Mouse (Mus musculus): ENCODE data around the gene 6430531B16Rik. TPM values are rescaled to one million over a fixed set of nuclear protein-coding genes. Genes with fewer than 3 reads are reported as not detected.

6430531B16Rik gene
- polyA plus RNA-seq, 1 experiment from 2014 or later: 0.64 TPM

- H3K27me3 ChIP-seq: peaks cover 28% of the 10 kb centered on the region
- H3K4me1 ChIP-seq: peaks cover 3% of the 10 kb centered on the region; the same call in 1 of the 2 replicates
- no peaks in the 10 kb centered on the region for H3K9me3 ChIP-seq
- no peak for ATAC-seq (ENCODE audit: low FRiP score)
- no peak overlapping the region for H3K9ac ChIP-seq
- no peaks in the 10 kb centered on the region for H3K36me3 ChIP-seq (replicated peaks)
- no peak overlapping the region for H3K4me2 ChIP-seq
- no peak overlapping the region for H3K4me3 ChIP-seq (replicated peaks)
- no peak overlapping the region for H3K27ac ChIP-seq
- 42% methylated on average over 5 of the region's 5 CpGs for WGBS
These were observed 10.1 kb downstream of the 6430531B16Rik start for GRCm38 (mm10) chr7:139968428-139968827.

GRCm38 (mm10) chr7:139967175-139967574 lies 11.4 kb downstream of the 6430531B16Rik start:
- no peaks in the 10 kb centered on the region for H3K9me3 ChIP-seq
- ATAC-seq (ENCODE audit: low FRiP score): no peak
- WGBS: 7% methylated on average over 4 of the region's 4 CpGs
- H3K27me3 ChIP-seq: peaks cover 28% of the 10 kb centered on the region
- peaks cover 3% of the 10 kb centered on the region; the same call in 1 of the 2 replicates for H3K4me1 ChIP-seq
- H3K9ac ChIP-seq: no peak overlapping the region
- H3K4me3 ChIP-seq (replicated peaks): no peak overlapping the region
- no peak overlapping the region for H3K27ac ChIP-seq
- no peaks in the 10 kb centered on the region for H3K36me3 ChIP-seq (replicated peaks)
- no peak overlapping the region for H3K4me2 ChIP-seq

- no peak for ATAC-seq (ENCODE audit: low FRiP score)
- Histone ChIP-seq H3K27ac (no peak overlapping the region), H3K36me3 (replicated peaks) (no peaks in the 10 kb centered on the region), H3K4me1 (no peaks in the 10 kb centered on the region), H3K9ac (no peak overlapping the region), H3K4me2 (no peak overlapping the region), H3K27me3 (peaks cover 15% of the 10 kb centered on the region), H3K4me3 (replicated peaks) (no peak overlapping the region), H3K9me3 (no peaks in the 10 kb centered on the region)
- WGBS: 55% methylated on average over 4 of the region's 4 CpGs
These were observed 14.7 kb downstream of the 6430531B16Rik start for GRCm38 (mm10) chr7:139963814-139964213.

- H3K9ac ChIP-seq: no peak overlapping the region
- H3K9me3 ChIP-seq: no peaks in the 10 kb centered on the region
- H3K36me3 ChIP-seq (replicated peaks): no peaks in the 10 kb centered on the region
- H3K4me3 ChIP-seq (replicated peaks): no peak overlapping the region
- WGBS: 86% methylated on average over 10 of the region's 10 CpGs
- H3K4me1 ChIP-seq: no peaks in the 10 kb centered on the region
- H3K27ac ChIP-seq: no peak overlapping the region
- peaks cover 13% of the 10 kb centered on the region for H3K27me3 ChIP-seq
- ATAC-seq (ENCODE audit: low FRiP score): no peak
- no peak overlapping the region for H3K4me2 ChIP-seq
These were observed 17.4 kb downstream of the 6430531B16Rik start for GRCm38 (mm10) chr7:139961141-139961540.

- H3K36me3 ChIP-seq (replicated peaks): no peaks in the 10 kb centered on the region
- no peaks in the 10 kb centered on the region for H3K4me1 ChIP-seq
- no peak for ATAC-seq (ENCODE audit: low FRiP score)
- H3K27ac ChIP-seq: no peak overlapping the region
- no peak overlapping the region for H3K4me3 ChIP-seq (replicated peaks)
- H3K9me3 ChIP-seq: no peaks in the 10 kb centered on the region
- H3K9ac ChIP-seq: no peak overlapping the region
- WGBS: 33% methylated on average over 11 of the region's 11 CpGs
- no peak overlapping the region for H3K4me2 ChIP-seq
- H3K27me3 ChIP-seq: peaks cover 26% of the 10 kb centered on the region
These were observed 20.6 kb downstream of the 6430531B16Rik start for GRCm38 (mm10) chr7:139957958-139958357.

- Histone ChIP-seq H3K36me3 (replicated peaks) (no peaks in the 10 kb centered on the region), H3K27ac (no peak overlapping the region), H3K9me3 (no peaks in the 10 kb centered on the region), H3K4me2 (no peak overlapping the region), H3K4me1 (no peaks in the 10 kb centered on the region), H3K9ac (no peak overlapping the region), H3K4me3 (replicated peaks) (no peak overlapping the region), H3K27me3 (peaks cover 27% of the 10 kb centered on the region)
- ATAC-seq (ENCODE audit: low FRiP score): no peak
- 66% methylated on average over 11 of the region's 11 CpGs for WGBS
These were observed 21.1 kb downstream of the 6430531B16Rik start for GRCm38 (mm10) chr7:139957437-139957836.

- H3K27ac ChIP-seq: no peak overlapping the region
- H3K36me3 ChIP-seq (replicated peaks): no peaks in the 10 kb centered on the region
- no peak for ATAC-seq (ENCODE audit: low FRiP score)
- H3K4me3 ChIP-seq (replicated peaks): no peak overlapping the region
- 94% methylated on average over 3 of the region's 3 CpGs for WGBS
- no peak overlapping the region for H3K9ac ChIP-seq
- no peaks in the 10 kb centered on the region for H3K9me3 ChIP-seq
- H3K27me3 ChIP-seq: peaks cover 34% of the 10 kb centered on the region
- H3K4me1 ChIP-seq: no peaks in the 10 kb centered on the region
- H3K4me2 ChIP-seq: no peak overlapping the region
These were observed 21.9 kb downstream of the 6430531B16Rik start for GRCm38 (mm10) chr7:139956658-139957057.

- H3K4me1 ChIP-seq: peaks cover 7% of the 10 kb centered on the region
- no peaks in the 10 kb centered on the region for H3K36me3 ChIP-seq (replicated peaks)
- no peak overlapping the region for H3K27ac ChIP-seq
- H3K27me3 ChIP-seq: peaks cover 44% of the 10 kb centered on the region
- H3K4me2 ChIP-seq: no peak overlapping the region
- no peak for ATAC-seq (ENCODE audit: low FRiP score)
- WGBS: 82% methylated on average over 4 of the region's 4 CpGs
- no peak overlapping the region for H3K4me3 ChIP-seq (replicated peaks)
- H3K9ac ChIP-seq: no peak overlapping the region
- no peaks in the 10 kb centered on the region for H3K9me3 ChIP-seq
These were observed 23.1 kb downstream of the 6430531B16Rik start for GRCm38 (mm10) chr7:139955505-139955904.

- Histone ChIP-seq H3K27me3 (peaks cover 64% of the 10 kb centered on the region), H3K27ac (no peak overlapping the region), H3K4me3 (replicated peaks) (no peak overlapping the region), H3K4me1 (peaks cover 18% of the 10 kb centered on the region), H3K4me2 (no peak overlapping the region), H3K36me3 (replicated peaks) (no peaks in the 10 kb centered on the region), H3K9me3 (no peaks in the 10 kb centered on the region), H3K9ac (no peak overlapping the region)
- ATAC-seq (ENCODE audit: low FRiP score): no peak
- 52% methylated on average over 6 of the region's 6 CpGs for WGBS
These were observed 26.4 kb downstream of the 6430531B16Rik start for GRCm38 (mm10) chr7:139951991-139952633.

GRCm38 (mm10) chr7:139951079-139951478 lies 27.5 kb downstream of the 6430531B16Rik start:
- H3K9ac ChIP-seq: peak overlapping the region; percentile 40; the same call in 1 of the 2 replicates

GRCm38 (mm10) chr7:139950283-139950971 lies 28.1 kb downstream of the 6430531B16Rik start:
- Histone ChIP-seq H3K27ac (no peak overlapping the region), H3K4me2 (peak overlapping the region; percentile 82), H3K9me3 (no peaks in the 10 kb centered on the region), H3K27me3 (peaks cover 76% of the 10 kb centered on the region), H3K9ac (peak overlapping the region; percentile 40; the same call in 1 of the 2 replicates), H3K4me3 (replicated peaks) (peak overlapping the region; percentile 46), H3K4me1 (peaks cover 18% of the 10 kb centered on the region), H3K36me3 (replicated peaks) (no peaks in the 10 kb centered on the region)
- peak; percentile 46; the same call in 1 of the 2 replicates for ATAC-seq (ENCODE audit: low FRiP score)
- 1% methylated on average over 33 of the region's 33 CpGs for WGBS

More at GRCm38 (mm10) chr7:139951079-139951478, 27.5 kb downstream of the 6430531B16Rik start:
- H3K27me3 ChIP-seq: peaks cover 75% of the 10 kb centered on the region
- ATAC-seq (ENCODE audit: low FRiP score): no peak
- no peaks in the 10 kb centered on the region for H3K9me3 ChIP-seq
- H3K4me3 ChIP-seq (replicated peaks): peak overlapping the region; percentile 46
- H3K4me2 ChIP-seq: peak overlapping the region; percentile 82
- no peaks in the 10 kb centered on the region for H3K36me3 ChIP-seq (replicated peaks)
- no peak overlapping the region for H3K27ac ChIP-seq
- 8% methylated on average over 16 of the region's 16 CpGs for WGBS
- peaks cover 18% of the 10 kb centered on the region for H3K4me1 ChIP-seq

GRCm38 (mm10) chr7:139949893-139950282 lies 28.7 kb downstream of the 6430531B16Rik start:
- peaks cover 77% of the 10 kb centered on the region for H3K27me3 ChIP-seq
- WGBS: 2% methylated on average over 15 of the region's 15 CpGs
- H3K27ac ChIP-seq: no peak overlapping the region
- H3K36me3 ChIP-seq (replicated peaks): no peaks in the 10 kb centered on the region
- H3K4me1 ChIP-seq: peaks cover 18% of the 10 kb centered on the region
- peak overlapping the region; percentile 40; the same call in 1 of the 2 replicates for H3K9ac ChIP-seq
- H3K4me3 ChIP-seq (replicated peaks): peak overlapping the region; percentile 46
- H3K4me2 ChIP-seq: peak overlapping the region; percentile 82
- H3K9me3 ChIP-seq: no peaks in the 10 kb centered on the region
- peak; percentile 76; the same call in 1 of the 2 replicates for ATAC-seq (ENCODE audit: low FRiP score)
